Mouse (Mus musculus): Measurements from ENCODE around the gene Adgrg5.

The Adgrg5 gene

DNA sequence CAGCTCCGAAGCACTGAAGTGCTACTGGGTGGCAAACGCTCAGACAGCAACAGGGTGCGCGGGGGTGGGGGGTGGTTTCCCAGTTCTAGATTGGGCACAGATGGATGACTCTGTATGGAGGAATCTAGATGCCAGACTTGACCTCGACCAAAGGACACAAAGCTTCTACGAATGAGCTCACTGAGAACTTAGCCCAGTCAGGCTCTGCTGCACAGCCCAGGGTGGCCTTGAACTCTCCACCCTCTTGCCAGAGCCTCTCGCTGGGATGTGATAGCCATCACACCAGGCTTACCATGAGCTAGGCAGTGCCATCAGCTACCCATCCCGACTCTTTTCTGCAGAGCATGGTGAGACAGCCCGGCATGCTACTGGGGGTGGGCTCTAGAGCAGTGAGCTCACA is 50.3 kb downstream of the Adgrg5 start:
- DNase-seq, result no peak

GRCm38 (mm10) chr8:94974467-94975165 is 51.1 kb downstream of the Adgrg5 start, which contains the start of gene Adgrg1:
Adgrg1 (plus strand) TSS chr8:94974751.
- no peak for DNase-seq

DNA sequence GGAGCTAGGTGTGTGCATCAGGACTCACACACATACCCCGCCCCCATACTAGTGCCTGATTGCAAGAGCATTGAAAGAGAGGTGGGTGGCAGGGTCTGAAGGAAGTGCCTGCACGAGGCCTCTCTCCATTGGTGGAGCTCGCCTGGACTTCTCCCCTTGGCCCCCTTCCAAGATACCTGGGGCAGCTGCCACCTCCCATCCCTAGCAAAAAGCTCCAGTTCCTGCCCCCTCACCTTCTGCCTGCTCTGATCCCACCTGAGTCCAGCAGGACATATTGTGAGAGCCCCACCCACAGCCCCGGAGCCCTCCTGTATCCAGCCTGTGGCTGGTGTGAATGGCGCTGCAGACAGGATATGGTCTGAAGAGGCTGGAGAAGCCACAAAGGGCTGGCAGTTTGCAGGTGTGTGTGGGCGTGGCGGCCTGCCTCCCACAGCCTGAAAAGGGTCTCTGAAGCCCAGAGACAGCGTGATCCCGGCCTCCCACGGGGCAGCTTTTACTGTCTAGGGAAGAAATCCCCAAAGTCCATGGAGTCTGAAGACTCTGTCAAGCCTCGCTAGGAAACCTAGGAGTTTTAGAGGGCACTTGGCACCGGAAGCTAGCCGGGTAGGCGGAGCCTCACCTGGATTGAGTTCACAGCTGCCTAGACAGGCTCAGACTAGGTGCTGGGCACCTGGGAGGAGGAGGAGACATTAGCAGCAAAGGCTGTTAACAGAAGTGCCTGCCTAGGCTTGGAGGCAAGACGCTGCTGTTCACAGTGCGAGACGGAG is 53.3 kb downstream of the Adgrg5 start:
- no peak for DNase-seq

DNA sequence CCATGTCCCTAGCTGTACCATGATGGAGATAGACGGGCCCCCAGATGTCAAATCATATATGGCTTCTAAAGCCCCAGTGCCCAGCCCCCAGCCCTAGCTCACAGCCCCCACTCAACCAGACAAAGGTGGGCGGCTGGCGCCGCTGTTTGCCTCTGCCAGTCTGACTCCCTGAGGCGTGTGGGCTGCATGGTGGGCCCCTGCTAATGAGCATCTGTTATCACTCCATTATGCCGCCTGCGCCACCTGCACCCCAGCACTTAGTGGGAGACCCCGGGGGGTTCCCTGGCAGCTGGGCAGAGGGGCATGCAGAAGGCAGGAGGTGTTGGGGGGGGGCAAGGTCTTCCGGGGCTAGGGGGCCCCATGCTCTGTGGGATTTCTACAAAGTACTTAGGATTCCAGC is 54.6 kb downstream of the Adgrg5 start:
- no peak for DNase-seq

DNA sequence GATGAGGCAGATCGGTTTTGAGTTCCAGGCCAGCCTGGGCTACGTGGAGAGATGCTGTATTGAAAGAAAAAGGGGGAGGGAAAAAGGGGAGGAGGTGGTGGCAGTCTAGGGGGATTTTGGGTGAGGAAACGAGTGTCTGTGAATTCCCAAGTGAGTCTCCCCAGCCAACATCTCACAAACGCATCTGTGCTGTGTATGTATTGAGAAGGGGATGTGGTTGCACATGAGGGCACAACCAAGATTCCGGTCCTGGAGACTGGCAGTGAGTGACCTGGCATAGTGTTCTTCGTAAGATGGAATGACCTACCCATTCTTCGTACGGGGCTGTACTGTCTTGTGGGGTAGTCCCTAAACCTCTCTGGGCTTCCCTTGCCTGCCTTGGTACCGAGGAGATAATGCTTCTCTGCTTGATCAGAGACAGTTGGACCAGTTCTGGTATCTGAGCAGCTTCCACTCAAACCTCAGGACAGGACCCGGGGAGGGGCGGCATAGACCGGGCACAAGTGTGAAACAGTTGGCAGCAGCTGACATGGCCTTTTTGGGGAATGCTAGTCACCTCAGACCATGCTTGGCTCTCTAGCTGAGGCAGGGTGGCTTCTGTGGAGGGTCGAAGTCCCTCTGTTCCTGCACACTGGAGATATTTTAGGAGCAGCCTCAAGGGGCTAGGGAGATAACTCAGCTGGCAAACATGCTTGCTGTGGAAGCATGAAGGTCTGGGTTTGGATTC is 55.3 kb downstream of the Adgrg5 start:
- DNase-seq, result no peak

GRCm38 (mm10) chr8:94980176-94980575 is 56.7 kb downstream of the Adgrg5 start:
- no peak for DNase-seq

DNA sequence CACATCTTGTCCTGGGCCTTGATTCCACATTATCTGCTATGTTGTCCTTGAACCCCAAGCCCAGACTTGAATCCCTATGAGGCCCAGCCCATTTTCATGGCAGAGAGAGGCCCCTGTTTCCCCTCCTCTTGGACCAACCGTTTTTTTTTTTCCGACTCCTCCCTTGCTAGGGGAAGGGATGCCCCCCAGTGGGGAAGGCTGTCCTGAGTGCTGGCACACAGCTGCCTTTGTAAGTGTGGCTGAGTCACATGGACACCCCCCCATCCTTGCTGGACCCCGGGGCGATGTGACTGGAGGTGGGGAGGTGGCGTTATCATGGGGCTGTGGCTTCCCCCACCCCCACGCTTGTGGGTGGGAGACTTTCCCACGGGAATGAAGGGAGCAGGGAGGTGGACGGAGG is 57.5 kb downstream of the Adgrg5 start:
- no peak for DNase-seq

GRCm38 (mm10) chr8:94981848-94982247 is 58.4 kb downstream of the Adgrg5 start:
- DNase-seq, result peak in 1 of 2 experiments; percentile 32

GRCm38 (mm10) chr8:94983146-94983545 is 59.7 kb downstream of the Adgrg5 start:
- no peak for DNase-seq

DNA sequence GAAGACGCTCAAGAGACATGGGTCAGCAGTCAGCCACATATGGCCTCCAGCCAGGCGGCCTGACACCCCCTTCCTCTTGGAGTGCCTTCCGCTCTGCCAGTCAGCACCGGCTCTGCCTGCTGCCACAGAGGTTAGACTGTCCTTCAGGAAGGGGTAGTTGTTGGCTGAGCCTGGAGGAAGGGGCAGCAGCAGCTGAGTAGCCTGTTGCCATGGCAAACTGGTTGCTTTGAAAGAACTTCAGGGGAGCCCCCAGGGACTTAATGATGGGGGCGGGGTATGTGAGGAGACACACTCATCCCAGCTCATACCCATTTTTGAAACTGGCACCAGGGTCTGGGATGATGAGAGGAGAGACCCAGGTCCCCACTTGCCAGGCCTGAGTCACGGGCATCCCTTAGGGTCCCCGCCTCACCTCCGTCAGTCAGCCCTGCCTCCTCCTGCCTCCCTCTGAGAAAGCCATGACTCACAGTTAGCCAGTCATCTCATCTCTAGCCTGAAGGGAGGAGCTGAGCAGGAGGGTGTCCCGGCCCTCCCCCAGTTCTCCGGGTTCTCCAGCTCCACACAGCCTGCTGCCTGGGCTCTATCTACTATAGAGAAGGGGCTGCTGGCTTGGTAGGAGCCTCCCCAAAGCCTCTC is 60.5 kb downstream of the Adgrg5 start:
- peak in 1 of 2 experiments; percentile 27 for DNase-seq

DNA sequence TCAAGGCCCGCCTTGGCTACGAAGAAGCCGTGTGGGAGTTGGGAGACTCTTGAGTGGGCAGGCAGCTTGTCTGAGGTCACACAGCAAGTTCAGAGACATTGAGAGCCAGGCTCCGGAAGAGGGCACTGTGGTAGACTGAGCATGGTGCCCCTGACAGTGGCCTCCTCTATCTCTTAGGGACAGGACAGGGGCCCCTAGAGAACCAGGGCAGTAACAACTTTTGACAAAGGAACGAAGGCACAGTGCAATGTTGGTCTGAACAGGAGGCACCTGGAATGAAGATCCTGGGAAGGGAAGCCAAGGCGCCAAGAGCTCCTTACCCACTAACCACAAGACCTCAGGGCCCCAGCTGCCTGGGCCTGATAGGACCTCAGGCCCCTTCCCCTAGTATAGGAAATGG is 61.5 kb downstream of the Adgrg5 start:
- no peak for DNase-seq

DNA sequence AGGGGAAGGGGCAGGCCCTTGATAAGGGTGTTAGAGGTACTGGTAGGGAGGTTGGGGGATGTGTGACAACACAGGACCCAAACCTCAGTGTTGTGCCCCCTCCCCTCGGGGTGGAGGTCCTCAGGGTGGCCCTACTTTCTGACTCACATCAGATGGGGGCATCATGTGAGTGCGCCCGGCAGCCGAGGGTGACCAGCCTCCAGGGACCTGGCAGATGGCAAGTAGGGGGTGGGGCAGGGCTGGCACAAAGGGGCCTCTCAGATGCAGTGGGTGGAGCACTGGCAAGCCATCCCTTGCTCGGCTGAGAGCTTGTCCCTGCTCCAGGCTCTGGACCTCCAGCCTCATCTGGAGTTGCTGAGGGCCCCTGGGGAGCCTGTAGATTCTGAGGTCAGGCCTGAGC is 63.2 kb downstream of the Adgrg5 start:
- DNase-seq, result peak in 1 of 2 experiments; percentile 59

DNA sequence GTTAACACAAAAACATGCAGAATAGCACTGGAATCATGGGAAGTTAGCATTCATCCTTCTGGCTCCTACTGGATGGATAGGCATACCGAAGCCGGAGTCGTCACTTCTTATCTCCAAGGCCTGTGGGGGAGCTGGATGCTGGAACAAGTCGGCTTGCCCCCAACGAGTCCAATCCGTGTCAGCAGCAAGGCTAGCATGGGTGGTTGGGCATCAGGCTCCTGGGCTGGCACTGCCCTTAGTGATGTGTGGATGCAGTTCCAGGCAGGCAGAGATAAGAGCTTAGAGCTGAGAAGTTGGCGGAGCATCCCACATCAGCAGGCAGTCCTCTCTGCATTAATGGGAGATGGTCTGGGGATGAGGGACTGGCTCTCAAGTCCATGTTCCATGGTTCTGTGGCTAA is 64.1 kb downstream of the Adgrg5 start:
- DNase-seq, result no peak

DNA sequence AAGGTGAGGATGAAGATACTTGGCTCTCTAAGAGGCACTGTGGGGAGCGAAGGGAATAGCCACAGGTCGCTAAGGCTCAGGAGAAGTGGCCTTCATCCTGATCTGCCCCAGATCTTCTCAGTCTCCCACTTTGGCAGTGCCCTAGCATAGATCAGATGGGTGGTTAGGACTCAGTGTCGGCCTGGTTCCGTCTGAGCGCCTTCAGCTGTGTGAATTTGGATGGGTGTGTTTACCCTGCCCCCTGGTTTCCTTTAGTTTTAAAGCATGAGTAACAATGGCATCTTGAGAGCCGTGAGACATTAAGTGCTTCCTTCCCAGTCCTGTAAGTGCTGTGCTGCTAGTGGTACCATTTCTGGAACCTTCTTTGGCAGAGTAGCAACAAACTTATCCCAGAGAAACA is 65.1 kb downstream of the Adgrg5 start:
- no peak for DNase-seq

DNA sequence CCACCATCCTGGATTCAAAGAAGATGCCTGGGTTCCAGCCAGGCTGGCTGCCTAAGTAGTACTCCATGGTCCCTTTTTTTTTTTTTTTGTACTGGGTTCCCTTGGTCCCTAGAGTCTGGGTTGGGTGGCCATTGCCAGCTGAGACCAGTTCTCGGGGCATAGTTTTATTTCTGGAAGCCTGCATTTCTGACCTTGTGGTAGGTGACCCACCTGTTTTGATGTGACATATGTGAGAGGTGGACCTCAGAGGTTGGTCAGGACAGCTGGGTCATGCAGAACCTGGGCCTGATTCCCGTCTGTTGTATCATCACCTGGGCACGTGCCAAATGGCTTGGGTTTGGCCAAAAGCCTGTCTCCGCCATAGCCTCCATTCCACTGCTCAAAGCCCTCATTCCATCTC is 66.2 kb downstream of the Adgrg5 start:
- peak; percentile 71 to 75 for DNase-seq

- DNase-seq, result no peak
These were observed 67.3 kb downstream of the Adgrg5 start for GRCm38 (mm10) chr8:94990598-94991453.

GRCm38 (mm10) chr8:94991454-94991994 is 68.0 kb downstream of the Adgrg5 start:
- no peak for DNase-seq

DNA sequence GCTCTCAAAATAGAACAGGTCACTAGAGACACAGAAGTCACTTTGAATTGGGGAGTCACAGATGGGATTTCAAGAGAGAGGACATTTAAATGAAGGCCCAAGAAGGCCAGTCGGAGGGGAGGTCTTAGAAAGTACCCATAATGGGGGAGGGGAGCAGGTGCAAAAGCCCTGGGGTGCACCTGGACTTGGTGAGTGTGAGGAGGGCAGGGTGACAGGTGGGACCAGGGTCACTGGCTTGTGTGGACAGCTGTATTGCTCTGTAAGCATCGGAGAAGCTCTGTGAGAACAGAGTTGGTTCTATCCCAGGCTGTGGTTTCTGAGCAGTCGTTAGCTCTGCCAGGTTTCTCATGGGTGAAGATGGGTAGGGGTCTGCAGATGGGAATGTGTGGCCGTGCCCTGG is 68.5 kb downstream of the Adgrg5 start:
- DNase-seq, result no peak

DNA sequence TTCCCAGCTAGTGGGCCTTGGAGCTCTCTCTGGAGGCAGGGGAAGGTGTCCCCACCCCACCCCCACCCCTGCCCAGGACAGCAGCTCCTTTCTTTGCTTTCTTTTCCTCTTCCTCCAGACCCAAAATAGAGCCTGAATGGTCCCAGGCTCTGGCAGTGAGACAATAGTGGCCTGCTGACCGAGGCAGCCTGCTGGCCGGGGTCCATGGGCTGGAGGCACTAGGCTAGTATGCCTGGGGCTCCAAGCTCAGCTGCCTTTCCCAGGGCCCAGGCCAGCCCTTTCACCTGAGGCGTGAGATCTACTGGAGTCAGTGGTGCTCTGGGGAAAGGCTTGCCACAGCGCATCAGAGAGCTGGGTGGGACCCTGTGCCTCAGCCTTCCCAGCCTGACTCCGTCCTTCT is 69.0 kb downstream of the Adgrg5 start:
- peak; percentile 55 to 71 for DNase-seq
